Mouse (Mus musculus): ENCODE measurements around the gene Nr1i3.

GRCm38 (mm10) chr1:171260316-171260715 lies 46.5 kb downstream of the Nr1i3 start:
- TF ChIP-seq CTCF (IDR thresholded peaks at IDR 0.05; ENCODE audit: extremely low read depth, insufficient read length, insufficient replicate concordance, low read depth, low read length), result no peak
- no peak for TF ChIP-seq POLR2A (IDR thresholded peaks at IDR 0.05; ENCODE audit: low read depth, low read length)

Data from small intestine, adult 2 months (tissue).